Mouse (Mus musculus) liver, embryonic 13.5 days (tissue): Measurements from ENCODE around the gene Carmil3. TPM values are rescaled to one million over a fixed set of nuclear protein-coding genes. Genes with fewer than 3 reads are reported as not detected.
A peak's percentile ranks its signal among the peaks of the same experiment; 100 is the strongest.

Experiments
- ATAC-seq: fragments of 200-750 bp; cut with Nextera tagmentation; 2 replicates; pipeline ENCODE4 v1.8.0; 2017; ENCODE audit warnings: low read depth, mild to moderate bottlenecking, moderate number of reproducible peaks, moderate library complexity
- DNase-seq: peaks from one replicate; pipeline ENCODE4 v3.0.0; 2022
- H3K27ac ChIP-seq: fragments of 300-500 bp; sonication (generic); 2 replicates; pipeline ENCODE4 v1.5.1; 2015; ENCODE audit warnings: moderate library complexity, mild to moderate bottlenecking, inconsistent platforms
- H3K27me3 ChIP-seq: fragments of 300-500 bp; sonication (generic); 2 replicates; pipeline ENCODE4 v1.6.1; 2015; ENCODE audit warnings: mild to moderate bottlenecking, inconsistent platforms
- H3K36me3 ChIP-seq: fragments of 300-500 bp; sonication (generic); 2 replicates; pipeline ENCODE4 v1.6.1; 2015; ENCODE audit warnings: mild to moderate bottlenecking, inconsistent platforms
- H3K4me1 ChIP-seq: fragments of 300-500 bp; sonication (generic); replicated peaks from 2 replicates; pipeline ENCODE4 v1.6.1; 2015; ENCODE audit warnings: inconsistent platforms
- H3K4me2 ChIP-seq: fragments of 300-500 bp; sonication (generic); 2 replicates; pipeline ENCODE4 v1.6.1; 2015; ENCODE audit warnings: inconsistent platforms, mild to moderate bottlenecking, moderate library complexity
- H3K4me3 ChIP-seq: fragments of 300-500 bp; sonication (generic); replicated peaks from 2 replicates; pipeline ENCODE4 v1.5.1; 2015; ENCODE audit warnings: mild to moderate bottlenecking, inconsistent platforms
- H3K9ac ChIP-seq: fragments of 300-500 bp; sonication (generic); 2 replicates; pipeline ENCODE4 v1.6.1; 2015; ENCODE audit warnings: mild to moderate bottlenecking, inconsistent platforms
- H3K9me3 ChIP-seq: fragments of 300-500 bp; sonication (generic); replicated peaks from 2 replicates; pipeline ENCODE4 v1.6.1; 2016; ENCODE audit warnings: inconsistent platforms
- WGBS: fragments of 180-500 bp; shearing (Covaris S2); methylation state at CpG from one replicate; pipeline ENCODE4 v1.1.7; 2015; ENCODE audit not compliant: insufficient replicate concordance; 5-methylcytosine and 5-hydroxymethylcytosine counted together
- polyA plus RNA-seq: library from polyadenylated mRNA; unstranded; fragments of >200 nt; fragmentation: Nextera tagmentation; extraction: Ambion mirVana; gene quantifications from 2 replicates; pipeline ENCODE4 v1.2.1, GENCODE M21; 2015

Gene Carmil3
- polyA plus RNA-seq, 1 experiment from 2014 or later: 0.55 TPM

DNA sequence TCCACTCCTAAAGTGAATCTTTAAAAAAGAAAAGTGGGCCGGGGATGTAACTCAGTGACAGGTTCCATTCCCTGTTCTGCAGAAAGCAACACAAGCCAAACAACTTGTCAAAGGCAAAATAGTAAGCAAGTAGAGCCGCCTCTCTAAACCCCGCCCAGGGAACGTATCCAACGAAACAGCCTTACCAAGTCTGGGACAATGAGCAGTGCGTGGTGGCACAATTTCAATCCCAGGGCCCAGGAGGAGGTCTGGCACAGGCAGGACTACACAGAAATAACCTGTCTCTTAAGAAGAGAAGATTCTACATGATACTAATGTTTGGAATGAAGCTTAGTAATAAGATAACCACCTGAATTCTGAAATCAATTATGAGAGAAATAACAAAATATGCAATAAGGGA, 59.7 kb downstream of the Carmil3 start:
- Histone ChIP-seq H3K4me2 (no peak overlapping the region), H3K36me3 (peaks cover 52% of the 10 kb centered on the region), H3K4me1 (peaks cover 13% of the 10 kb centered on the region), H3K27me3 (no peaks in the 10 kb centered on the region), H3K27ac (no peak overlapping the region), H3K9me3 (no peaks in the 10 kb centered on the region), H3K4me3 (no peak overlapping the region), H3K9ac (no peak overlapping the region)
- ATAC-seq: no peak
- 78% methylated on average over 6 of the region's 6 CpGs for WGBS
- DNase-seq: no peak

DNA sequence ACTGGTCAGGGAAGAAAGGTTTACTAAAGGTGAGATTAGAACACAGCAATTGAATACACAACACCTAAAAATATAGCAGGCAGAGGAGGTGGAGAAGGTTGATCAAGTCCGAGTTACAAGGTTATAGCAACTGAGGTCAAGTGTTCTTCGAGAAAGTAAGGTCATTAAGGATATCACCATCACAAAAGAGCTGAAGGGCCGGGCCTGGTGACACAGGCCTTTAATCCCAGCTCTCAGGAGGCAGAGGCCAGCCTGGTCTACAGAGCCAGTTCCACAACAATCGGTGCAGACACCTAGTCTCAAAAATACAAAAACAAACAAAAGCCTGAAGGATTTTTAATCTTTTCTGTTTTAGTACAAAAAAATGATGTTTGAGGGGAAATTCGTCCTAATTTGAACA, 60.9 kb downstream of the Carmil3 start:
- H3K9ac ChIP-seq: no peak overlapping the region
- DNase-seq (no peak), ATAC-seq (no peak)
- H3K27me3 ChIP-seq: no peaks in the 10 kb centered on the region
- 68% methylated on average over 5 of the region's 5 CpGs for WGBS
- H3K4me3 ChIP-seq: no peak overlapping the region
- H3K4me2 ChIP-seq: no peak overlapping the region
- H3K36me3 ChIP-seq: peaks cover 41% of the 10 kb centered on the region
- H3K9me3 ChIP-seq: no peaks in the 10 kb centered on the region
- no peak overlapping the region for H3K27ac ChIP-seq
- H3K4me1 ChIP-seq: peaks cover 22% of the 10 kb centered on the region

DNA sequence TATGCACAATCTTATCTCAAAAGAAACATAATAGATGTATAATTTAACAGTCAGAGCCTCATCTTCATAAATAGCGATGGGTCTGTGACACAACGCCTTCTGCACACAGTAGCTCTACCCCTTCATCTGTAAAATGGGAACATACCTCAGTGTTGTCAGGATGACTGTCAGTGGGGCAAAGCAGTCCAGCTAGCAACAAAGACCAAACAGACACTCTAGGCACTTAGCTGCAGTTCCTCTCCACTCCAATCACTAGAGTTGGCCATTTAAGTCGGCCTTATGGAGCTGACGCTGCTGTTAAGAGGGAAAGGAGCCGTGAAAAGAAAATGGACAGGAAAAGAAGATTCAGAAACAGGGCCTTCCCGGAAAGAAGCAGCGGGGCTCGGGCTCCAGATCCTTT, 61.3 kb downstream of the Carmil3 start:
- Histone ChIP-seq H3K9ac (no peak overlapping the region), H3K27me3 (no peaks in the 10 kb centered on the region), H3K36me3 (peaks cover 37% of the 10 kb centered on the region), H3K27ac (no peak overlapping the region), H3K4me2 (no peak overlapping the region), H3K4me1 (peaks cover 26% of the 10 kb centered on the region), H3K9me3 (no peaks in the 10 kb centered on the region), H3K4me3 (no peak overlapping the region)
- DNase-seq (no peak), ATAC-seq (no peak)
- 82% methylated on average over 8 of the region's 8 CpGs for WGBS

DNA sequence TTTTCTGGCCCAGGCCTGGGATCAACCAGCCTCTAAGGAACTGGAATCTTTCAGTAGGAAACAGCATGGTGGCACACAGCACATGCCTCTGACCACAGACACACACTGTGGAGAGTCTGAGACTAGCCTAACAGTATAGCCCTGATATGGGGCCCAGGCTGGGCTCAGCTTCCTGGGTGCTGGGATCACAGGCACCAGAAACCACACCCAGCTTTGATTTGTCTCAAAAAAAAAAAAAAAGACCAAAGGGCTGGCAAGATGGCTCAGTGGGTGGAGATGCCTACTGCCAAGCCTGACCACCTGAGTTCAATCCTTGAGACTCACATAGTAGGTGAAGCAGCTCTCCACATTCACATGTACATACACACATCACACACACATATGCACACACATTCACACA, 64.2 kb downstream of the Carmil3 start:
- DNase-seq: no peak
- ATAC-seq: no peak
- no peak overlapping the region for H3K27ac ChIP-seq
- no peak overlapping the region for H3K9ac ChIP-seq
- no peak overlapping the region for H3K4me2 ChIP-seq
- H3K4me1 ChIP-seq: peaks cover 50% of the 10 kb centered on the region
- H3K9me3 ChIP-seq: no peaks in the 10 kb centered on the region
- H3K27me3 ChIP-seq: no peaks in the 10 kb centered on the region
- H3K36me3 ChIP-seq: peaks cover 9% of the 10 kb centered on the region
- H3K4me3 ChIP-seq: no peak overlapping the region

DNA sequence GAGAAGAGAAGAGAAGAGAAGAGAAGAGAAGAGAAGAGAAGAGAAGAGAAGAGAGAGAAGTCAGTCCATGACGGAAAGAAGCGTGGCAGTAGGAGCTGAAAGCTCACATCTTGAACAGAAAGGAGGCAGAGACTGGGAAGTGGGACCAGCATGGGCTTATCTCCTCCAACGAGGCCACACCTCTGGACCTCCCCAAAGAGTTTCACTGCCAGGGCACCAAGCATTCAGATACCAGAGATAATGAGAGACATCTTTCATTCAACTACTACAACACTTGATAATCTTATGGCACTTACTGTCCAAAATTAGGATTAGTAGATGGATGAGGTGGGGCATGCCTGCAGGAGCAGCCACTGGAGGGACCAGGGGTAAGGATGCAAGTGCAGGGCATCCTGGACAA, 65.3 kb downstream of the Carmil3 start:
- Histone ChIP-seq H3K9me3 (no peaks in the 10 kb centered on the region), H3K36me3 (no peaks in the 10 kb centered on the region), H3K27me3 (no peaks in the 10 kb centered on the region), H3K4me1 (peaks cover 50% of the 10 kb centered on the region), H3K4me3 (no peak overlapping the region), H3K4me2 (no peak overlapping the region), H3K9ac (no peak overlapping the region), H3K27ac (no peak overlapping the region; the same call in 1 of the 2 replicates)
- DNase-seq: no peak
- no peak for ATAC-seq
- 56% methylated on average over 3 of the region's 3 CpGs for WGBS

DNA sequence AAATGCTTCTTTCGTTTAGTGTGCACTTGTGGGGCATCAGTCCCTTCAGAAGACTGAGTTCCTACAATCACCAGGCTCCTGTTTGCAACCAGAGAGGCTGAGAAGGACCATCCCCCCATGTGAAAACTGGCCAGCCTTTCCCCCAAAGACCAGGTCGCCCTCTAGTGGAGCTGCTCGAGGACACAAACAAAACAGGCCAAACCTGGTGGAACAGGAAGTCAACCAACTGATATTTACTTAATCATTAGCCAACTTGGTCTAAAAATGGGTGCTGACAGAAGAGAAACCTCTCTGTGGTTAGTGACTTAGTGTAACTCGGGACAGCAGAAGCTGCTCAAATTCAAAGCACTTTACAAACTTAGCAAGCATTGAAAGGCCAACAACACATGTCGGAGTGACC, 66.6 kb downstream of the Carmil3 start:
- H3K9ac ChIP-seq: peak overlapping the region; percentile 38
- peak; percentile 64 for DNase-seq
- no peak overlapping the region for H3K4me2 ChIP-seq
- no peak overlapping the region for H3K4me3 ChIP-seq
- H3K27me3 ChIP-seq: no peaks in the 10 kb centered on the region
- WGBS: 16% methylated on average over 5 of the region's 5 CpGs
- 0 out of 2 replicates have a peak, but pooled peaks cover 3% of the 10 kb centered on the region for H3K36me3 ChIP-seq
- ATAC-seq: no peak
- peak overlapping the region; percentile 99 for H3K27ac ChIP-seq
- no peaks in the 10 kb centered on the region for H3K9me3 ChIP-seq
- peaks cover 62% of the 10 kb centered on the region for H3K4me1 ChIP-seq

DNA sequence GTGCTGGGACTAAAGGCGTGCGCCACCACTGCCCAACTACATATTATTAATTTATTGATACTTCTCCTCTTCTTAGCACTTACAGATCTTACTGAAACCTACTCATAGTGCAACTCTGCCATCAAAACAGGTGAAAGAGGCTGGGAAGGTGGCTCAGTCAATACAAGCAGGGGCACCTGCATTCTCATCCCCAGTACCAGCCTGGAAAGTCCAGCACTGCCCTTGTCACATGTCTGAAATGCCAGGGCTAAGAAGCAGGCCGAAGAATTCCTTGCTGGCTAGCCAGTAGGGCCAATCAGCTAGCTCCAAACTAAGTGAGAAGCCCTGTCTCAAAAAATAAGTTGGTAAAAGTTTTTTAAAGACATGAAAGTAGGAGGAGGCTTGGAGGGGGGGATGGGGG, 67.1 kb downstream of the Carmil3 start:
- DNase-seq (no peak), ATAC-seq (no peak)
- Histone ChIP-seq H3K36me3 (peaks cover 7% of the 10 kb centered on the region; the same call in 1 of the 2 replicates), H3K4me1 (peaks cover 67% of the 10 kb centered on the region), H3K27me3 (no peaks in the 10 kb centered on the region), H3K4me3 (no peak overlapping the region), H3K9ac (peak overlapping the region; percentile 38), H3K27ac (peak overlapping the region; percentile 99), H3K9me3 (no peaks in the 10 kb centered on the region), H3K4me2 (no peak overlapping the region)
- WGBS: 86% methylated on average over 3 of the region's 3 CpGs

Other genes starting within 250 kb of the Carmil3 start
- 78.9 and 80.8 TPM in 2 replicates for gene Dhrs4, start 11.9 kb upstream of the Carmil3 start, polyA plus RNA-seq
- gene Cpne6, start 19.8 kb downstream of the Carmil3 start, polyA plus RNA-seq: 0.09 TPM in 1 of 2 replicates, not detected in the other
- gene Nrl, start 34.3 kb downstream of the Carmil3 start, polyA plus RNA-seq: not detected in 2 replicates
- 32.2 and 34.5 TPM in 2 replicates for gene Pck2, start 49.6 kb downstream of the Carmil3 start, polyA plus RNA-seq
- 48.9 and 59.1 TPM in 2 replicates for gene Dcaf11, start 69.4 kb downstream of the Carmil3 start, polyA plus RNA-seq
- gene A730061H03Rik, start 69.8 kb downstream of the Carmil3 start, polyA plus RNA-seq: 1.6 and 1.8 TPM in 2 replicates
- gene Fitm1, start 85.0 kb downstream of the Carmil3 start, polyA plus RNA-seq: 0.51 and 0.53 TPM in 2 replicates
- 103 and 111 TPM in 2 replicates for gene Psme1, start 87.5 kb downstream of the Carmil3 start, polyA plus RNA-seq
- gene Emc9, start 94.7 kb downstream of the Carmil3 start, polyA plus RNA-seq: 31.9 and 35.8 TPM in 2 replicates
- gene Psme2, start 100.5 kb downstream of the Carmil3 start, polyA plus RNA-seq: 202 and 224 TPM in 2 replicates
- 9.0 and 12.6 TPM in 2 replicates for gene Rnf31, start 101.1 kb downstream of the Carmil3 start, polyA plus RNA-seq
- gene Irf9, start 112.9 kb downstream of the Carmil3 start, polyA plus RNA-seq: 14.8 and 16.4 TPM in 2 replicates
- gene Rec8, start 127.4 kb downstream of the Carmil3 start, polyA plus RNA-seq: 1.6 and 1.7 TPM in 2 replicates
- 35.2 and 36.5 TPM in 2 replicates for gene Ipo4, start 145.3 kb downstream of the Carmil3 start, polyA plus RNA-seq
- gene Gm49378, start 147.2 kb downstream of the Carmil3 start, polyA plus RNA-seq: 1.4 and 1.7 TPM in 2 replicates
- gene Tm9sf1, start 153.2 kb downstream of the Carmil3 start, polyA plus RNA-seq: 53.3 and 59.4 TPM in 2 replicates
- 0.16 and 0.27 TPM in 2 replicates for gene Tssk4, start 159.5 kb downstream of the Carmil3 start, polyA plus RNA-seq
- 23.1 and 24.2 TPM in 2 replicates for gene Mdp1, start 169.9 kb downstream of the Carmil3 start, polyA plus RNA-seq
- 29.6 and 33.0 TPM in 2 replicates for gene Gmpr2, start 181.3 kb downstream of the Carmil3 start, polyA plus RNA-seq
- gene Nedd8, start 181.5 kb downstream of the Carmil3 start, polyA plus RNA-seq: 325 TPM in 2 replicates
- gene Tinf2, start 191.2 kb downstream of the Carmil3 start, polyA plus RNA-seq: 21.1 and 26.3 TPM in 2 replicates
- gene Tgm1, start 223.3 kb downstream of the Carmil3 start, polyA plus RNA-seq: 1.5 and 2.0 TPM in 2 replicates
- gene Rabggta, start 231.6 kb downstream of the Carmil3 start, polyA plus RNA-seq: 12.9 and 14.7 TPM in 2 replicates